Mouse (Mus musculus) A20 (cell line): ENCODE data around the gene Fignl2.

Source experiments
- DNase-seq: peaks from one replicate; pipeline ENCODE4 v3.0.0-alpha.2; 2011; ENCODE audit warnings: low read depth, low spot score

Fignl2 gene

GRCm38 (mm10) chr15:101077813-101078730, at the start of gene Fignl2:
TSS of gene Fignl2 (minus strand) at chr15:101078567.
- no peak for DNase-seq

DNA sequence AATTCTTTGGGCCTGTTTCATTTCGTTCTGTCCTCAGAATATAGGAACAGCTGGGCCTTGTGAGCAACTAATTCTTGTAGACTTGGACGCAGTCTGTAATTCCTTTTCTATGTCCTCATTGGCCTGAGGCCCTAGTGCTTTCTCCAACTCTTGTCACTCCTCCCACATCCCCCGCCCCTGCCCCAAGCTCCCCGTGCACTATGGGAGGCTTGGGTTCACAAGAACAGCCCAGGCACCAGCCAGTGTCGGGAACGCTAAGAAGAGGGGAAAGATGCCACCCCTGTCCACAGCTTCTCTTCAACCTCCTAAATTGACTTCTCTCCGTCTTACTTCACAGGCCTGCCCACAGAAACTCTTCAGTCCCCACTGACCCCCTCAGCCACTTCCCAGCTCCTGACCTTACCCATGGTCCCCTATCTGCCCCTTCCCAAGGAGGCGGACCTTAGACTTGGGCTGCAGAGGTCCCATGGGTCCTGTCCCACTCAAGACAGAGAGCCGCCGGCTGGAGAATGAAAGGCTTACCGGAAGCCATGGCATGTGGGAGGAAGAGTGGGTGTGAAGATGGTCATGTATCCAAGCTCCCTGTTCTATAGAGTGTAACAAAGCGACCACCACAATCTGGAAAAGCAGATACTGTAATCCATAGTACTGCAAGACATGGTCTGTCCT, 48.6 kb upstream of the Fignl2 start:
- no peak for DNase-seq

- DNase-seq = no peak
Observed at GRCm38 (mm10) chr15:101125561-101125960, 47.2 kb upstream of the Fignl2 start.

GRCm38 (mm10) chr15:101123202-101123601, 44.8 kb upstream of the Fignl2 start:
- DNase-seq = no peak

GRCm38 (mm10) chr15:101122290-101122589, 43.9 kb upstream of the Fignl2 start:
- no peak for DNase-seq

GRCm38 (mm10) chr15:101121411-101122289, 43.3 kb upstream of the Fignl2 start:
- no peak for DNase-seq

DNA sequence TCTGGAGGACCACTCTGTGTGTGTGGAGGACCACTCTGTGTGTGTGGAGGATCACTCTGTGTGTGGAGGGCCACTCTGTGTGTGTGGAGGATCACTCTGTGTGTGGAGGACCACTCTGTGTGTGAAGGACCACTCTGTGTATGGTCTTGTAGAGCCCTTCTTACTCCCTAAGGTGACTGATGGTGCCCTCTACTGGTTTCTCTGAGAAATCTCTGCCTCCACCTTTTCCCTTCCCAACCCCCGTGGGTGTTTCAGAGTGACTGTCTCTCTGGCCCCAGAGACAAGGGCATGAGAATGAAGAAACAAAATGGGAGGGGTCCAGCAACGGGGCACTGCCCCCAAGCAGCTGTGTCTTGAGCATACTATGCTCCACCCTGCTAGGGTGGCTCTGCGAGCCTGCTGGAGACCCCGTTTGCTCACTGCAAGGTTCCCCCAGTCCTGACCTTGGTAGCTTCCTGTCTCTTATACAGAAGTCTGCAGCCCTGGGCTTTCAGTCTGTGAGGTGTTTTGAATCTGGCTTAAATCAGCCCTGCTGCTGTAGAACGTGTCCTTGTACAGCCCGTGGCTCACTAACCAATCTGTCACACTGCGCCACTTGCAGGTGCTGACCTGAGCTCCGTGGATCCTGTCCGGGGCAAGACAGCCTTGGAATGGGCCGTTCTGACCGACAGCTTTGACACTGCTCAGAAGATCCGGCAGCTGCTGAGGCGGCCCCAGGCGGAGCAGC, 40.2 kb upstream of the Fignl2 start:
- DNase-seq = peak; percentile 28

- no peak for DNase-seq
Observed at GRCm38 (mm10) chr15:101115511-101116110, 37.2 kb upstream of the Fignl2 start, which contains the start of gene Ankrd33. TSS of gene Ankrd33 (plus strand) at chr15:101115755.

- DNase-seq = peak; percentile 26
Observed at GRCm38 (mm10) chr15:101113778-101114177, 35.4 kb upstream of the Fignl2 start.

DNA sequence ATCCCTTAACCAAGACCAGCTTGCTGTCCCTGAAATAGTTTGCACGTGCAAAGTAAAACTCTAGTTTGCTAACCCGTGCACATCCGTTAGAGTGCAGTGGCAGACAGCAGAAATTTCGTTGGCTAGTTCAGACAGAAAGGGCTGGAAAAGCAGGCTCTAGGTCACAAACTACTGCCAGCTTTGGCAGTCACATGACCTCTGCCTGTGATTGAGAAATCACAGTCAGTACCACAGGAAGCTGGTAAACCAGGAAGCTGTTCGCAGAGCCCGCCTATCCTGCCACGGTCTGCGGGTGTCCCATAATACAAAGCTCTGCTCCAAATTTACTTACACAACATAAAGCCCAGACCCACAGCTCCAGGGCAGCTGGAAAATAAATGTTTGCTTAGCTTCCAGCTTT, 34.8 kb upstream of the Fignl2 start:
- no peak for DNase-seq

- DNase-seq = no peak
Observed at GRCm38 (mm10) chr15:101107906-101108671, 29.7 kb upstream of the Fignl2 start.

- no peak for DNase-seq
Observed at GRCm38 (mm10) chr15:101106011-101106410, 27.6 kb upstream of the Fignl2 start.

DNA sequence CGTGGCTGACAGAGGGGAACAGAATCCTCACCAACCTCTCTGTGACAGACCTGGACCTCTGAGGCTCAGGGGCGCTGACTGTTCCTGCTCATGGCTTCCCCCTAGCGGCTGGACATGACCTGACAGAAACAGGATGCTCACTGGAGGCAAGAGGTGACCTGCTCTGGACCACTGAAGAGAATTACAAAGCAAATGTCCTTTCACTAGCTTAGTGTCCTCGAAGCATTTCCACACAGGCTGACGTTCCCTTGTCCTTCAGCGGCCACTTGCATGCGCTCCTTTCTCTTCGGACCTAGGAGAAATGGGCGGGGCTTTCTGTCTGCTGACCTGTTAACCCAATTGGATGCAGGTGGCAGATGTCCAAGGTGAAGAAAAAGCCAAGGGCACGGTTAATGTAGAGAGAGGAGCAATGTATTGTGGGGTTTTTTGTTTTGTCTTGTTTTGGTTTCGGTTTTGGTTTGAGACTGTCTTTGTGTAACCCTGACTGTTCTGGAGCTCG, 27.2 kb upstream of the Fignl2 start:
- DNase-seq = peak; percentile 75

- DNase-seq = no peak
Observed at GRCm38 (mm10) chr15:101103605-101104304, 25.4 kb upstream of the Fignl2 start.

- DNase-seq = no peak
Observed at GRCm38 (mm10) chr15:101100996-101101395, 22.6 kb upstream of the Fignl2 start.

GRCm38 (mm10) chr15:101097985-101098651, 19.8 kb upstream of the Fignl2 start:
- no peak for DNase-seq

DNA sequence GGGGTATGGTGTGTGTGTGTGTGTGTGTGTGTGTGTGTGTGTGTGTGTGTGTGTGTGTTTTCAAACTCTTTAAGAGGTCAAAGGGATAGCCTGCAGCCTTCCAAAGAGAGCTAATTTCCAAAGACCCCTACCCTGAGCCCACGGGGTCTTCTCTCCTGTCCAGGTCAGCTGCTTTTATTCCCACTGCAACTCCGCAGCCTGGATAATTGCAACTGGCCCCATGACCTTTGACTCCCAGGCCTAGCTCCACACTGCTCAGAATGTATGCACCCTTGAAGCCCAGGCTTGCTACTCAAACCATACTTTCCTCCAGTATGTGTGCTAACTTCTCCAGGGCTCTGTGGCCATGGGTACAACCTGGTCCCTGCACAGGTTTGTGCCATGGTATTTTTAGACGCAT, 17.0 kb upstream of the Fignl2 start:
- DNase-seq = no peak

DNA sequence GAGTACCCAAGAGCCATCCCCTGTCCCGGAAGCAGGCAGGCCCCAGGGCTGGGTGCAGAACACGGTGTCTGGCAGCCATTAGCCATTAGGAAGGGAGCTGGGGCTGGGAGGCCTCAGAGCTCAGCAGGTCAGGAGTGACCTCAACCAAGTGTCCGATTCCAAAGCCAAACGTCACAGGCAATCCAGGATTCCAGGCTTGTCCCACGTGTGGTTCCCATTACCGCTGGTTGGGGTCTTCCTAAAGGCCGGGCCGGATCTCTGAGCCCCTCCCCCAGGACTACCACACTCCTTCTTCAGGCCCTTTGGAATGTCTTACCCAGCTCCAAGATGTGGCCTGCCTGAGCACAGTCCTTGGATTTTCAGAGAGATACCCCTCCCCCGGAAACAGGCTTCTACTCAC, 16.6 kb upstream of the Fignl2 start:
- no peak for DNase-seq

- no peak for DNase-seq
Observed at GRCm38 (mm10) chr15:101093988-101094387, 15.6 kb upstream of the Fignl2 start.
